Mouse (Mus musculus) small intestine, adult 2 months (tissue): ENCODE data around the gene Rbp7.

ENCODE experiments used
- CTCF ChIP-seq: fragments of 200-500 bp; IDR thresholded peaks from 2 replicates; pipeline ENCODE4 v1.5.1; 2012; ENCODE audit warnings: low read depth, mild to moderate bottlenecking, control low read depth, inconsistent platforms, low read length, moderate library complexity, mixed read lengths; ENCODE audit not compliant: insufficient replicate concordance, insufficient read length; ENCODE audit errors: extremely low read depth
- POLR2A ChIP-seq: fragments of 200-500 bp; IDR thresholded peaks from 2 replicates; pipeline ENCODE4 v1.6.1; 2012; ENCODE audit warnings: low read depth, mild to moderate bottlenecking, control low read depth, inconsistent platforms, low read length, moderate library complexity

DNA sequence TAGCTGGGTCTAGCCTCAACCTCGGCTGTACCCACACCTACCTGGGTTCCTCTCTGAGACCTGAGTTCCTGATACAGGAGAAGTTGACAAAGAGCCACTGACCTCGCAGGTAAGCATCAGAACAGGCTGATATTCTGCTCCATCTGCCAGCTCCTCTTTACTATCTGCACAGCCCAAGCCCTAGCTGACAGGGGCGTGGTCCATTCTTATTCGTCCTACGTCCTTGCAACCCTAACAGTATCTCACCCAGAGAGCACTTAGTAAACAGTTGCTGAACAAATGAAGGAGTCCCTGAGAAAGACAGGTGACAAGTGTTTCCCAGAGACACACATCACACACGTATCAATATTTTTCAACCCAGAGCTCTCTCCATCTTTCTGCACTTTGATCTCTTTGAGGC lies 46.4 kb downstream of the Rbp7 start:
- no peak for TF ChIP-seq CTCF
- no peak for TF ChIP-seq POLR2A
